9 mouse cellular contexts compared by ENCODE assay signal in genomic region chr2:163685761-163686200, GRCm38 (mm10). TPM values are rescaled to one million over a fixed set of nuclear protein-coding genes. Genes with fewer than 3 reads are reported as not detected.
DNase-seq lines count a peak whose midpoint lies in the region; ATAC-seq and TF ChIP-seq lines count a peak whose summit lies in the region.
"Had no signal": no experiment of that assay in that cellular context is flagged by ENCODE, and none has a peak within 500 bp of the region (broad histone marks: within the 10 kb centered on the region; RNA-seq: fewer than 3 reads in every experiment).

No protein-coding gene starts in this region.

- no peak for DNase-seq in limb, embryonic 10.5 days (ENCODE audit: low spot score)
- DNase-seq in cerebellum, adult 9-10 months = peak; percentile 86
- DNase-seq in layer of hippocampus, adult 8-10 months (ENCODE audit: low spot score in 2 of 2) = peak; percentile 52 to 77
- DNase-seq in lung, postnatal 0 days (ENCODE audit: low spot score) = peak; percentile 87
- DNase-seq in MN1 (ENCODE audit: low spot score) = no peak
- no peak for DNase-seq in B cell, adult 2 months

- no peaks in the 10 kb centered on the region for H3K36me3 ChIP-seq in limb, embryonic 12.5 days
- H3K36me3 ChIP-seq in limb, embryonic 10.5 days = no peaks in the 10 kb centered on the region
- no peaks in the 10 kb centered on the region for H3K36me3 ChIP-seq in heart, embryonic 14.5 days (ENCODE audit: control insufficient read depth, insufficient read depth, low read length)
- H3K36me3 ChIP-seq in lung, postnatal 0 days (ENCODE audit: insufficient read depth, low read length) = no peaks in the 10 kb centered on the region

- 0 out of 2 replicates have a peak overlapping the region, but pooled peaks have one; percentile 1 for H3K9ac ChIP-seq in limb, embryonic 12.5 days (replicated peaks)
- peak overlapping the region; percentile 69 for H3K9ac ChIP-seq in heart, embryonic 14.5 days (ENCODE audit: low read length)
- H3K9ac ChIP-seq in lung, postnatal 0 days (replicated peaks; ENCODE audit: low read depth) = no peak overlapping the region

- 60% methylated on average over 6 of the region's 6 CpGs for WGBS in limb, embryonic 12.5 days
- WGBS in limb, embryonic 10.5 days = 74% methylated on average over 6 of the region's 6 CpGs
- 8% methylated on average over 6 of the region's 6 CpGs for WGBS in heart, embryonic 14.5 days
- WGBS in lung, postnatal 0 days = 15% methylated on average over 6 of the region's 6 CpGs

- no peaks in the 10 kb centered on the region for H3K27me3 ChIP-seq in limb, embryonic 12.5 days
- no peaks in the 10 kb centered on the region for H3K27me3 ChIP-seq in limb, embryonic 10.5 days (ENCODE audit: low read depth, poor library complexity, severe bottlenecking)
- no peaks in the 10 kb centered on the region for H3K27me3 ChIP-seq in heart, embryonic 14.5 days (ENCODE audit: control insufficient read depth, insufficient read depth, low read length)
- H3K27me3 ChIP-seq in lung, postnatal 0 days (replicated peaks; ENCODE audit: insufficient read depth, low read length) = no peaks in the 10 kb centered on the region

- no peak overlapping the region; the same call in 1 of the 2 replicates for H3K27ac ChIP-seq in limb, embryonic 12.5 days
- no peak overlapping the region for H3K27ac ChIP-seq in limb, embryonic 10.5 days
- H3K27ac ChIP-seq in heart, embryonic 14.5 days (replicated peaks in 1 of 2; ENCODE audit: control insufficient read depth in 1 of 2, insufficient read depth in 1 of 2, low read depth in 2 of 2, low read length in 2 of 2) = peak overlapping the region; percentile 96 to 99
- H3K27ac ChIP-seq in lung, postnatal 0 days (ENCODE audit: low read length) = peak overlapping the region; percentile 84
- H3K27ac ChIP-seq: macrophage had no signal

- peak; percentile 62 for TF ChIP-seq EP300 in lung, postnatal 0 days (IDR thresholded peaks at IDR 0.05)

- H3K9me3 ChIP-seq in limb, embryonic 12.5 days = no peaks in the 10 kb centered on the region
- H3K9me3 ChIP-seq in limb, embryonic 10.5 days (replicated peaks) = no peaks in the 10 kb centered on the region
- H3K9me3 ChIP-seq in heart, embryonic 14.5 days (ENCODE audit: control insufficient read depth, low read length) = peaks cover 3% of the 10 kb centered on the region; the same call in 1 of the 2 replicates
- no peaks in the 10 kb centered on the region for H3K9me3 ChIP-seq in lung, postnatal 0 days (ENCODE audit: low read length)

- TF ChIP-seq CTCF in lung, postnatal 0 days (IDR thresholded peaks at IDR 0.05) = peak; percentile 16; the same call in 1 of the 2 replicates

- peaks cover 16% of the 10 kb centered on the region; the same call in 1 of the 2 replicates for H3K4me1 ChIP-seq in limb, embryonic 12.5 days (replicated peaks)
- peaks cover 8% of the 10 kb centered on the region for H3K4me1 ChIP-seq in limb, embryonic 10.5 days
- H3K4me1 ChIP-seq in heart, embryonic 14.5 days (ENCODE audit: control insufficient read depth in 2 of 2, insufficient read depth in 2 of 2, low read length in 2 of 2) = peaks cover 47 to 88% of the 10 kb centered on the region in 2 experiments
- H3K4me1 ChIP-seq in lung, postnatal 0 days (ENCODE audit: insufficient read depth, low read depth, low read length) = peaks cover 18% of the 10 kb centered on the region; the same call in 1 of the 2 replicates

- no peak overlapping the region for H3K4me2 ChIP-seq in limb, embryonic 12.5 days
- H3K4me2 ChIP-seq in heart, embryonic 14.5 days (ENCODE audit: low read length) = peak overlapping the region; percentile 50
- 0 out of 2 replicates have a peak overlapping the region, but pooled peaks have one; percentile 5 for H3K4me2 ChIP-seq in lung, postnatal 0 days (replicated peaks; ENCODE audit: low read depth, low read length)

- no peak for ATAC-seq in limb, embryonic 12.5 days (ENCODE audit: insufficient number of reproducible peaks, insufficient read depth, low FRiP score, low TSS enrichment, low read depth)
- peak; percentile 83 for ATAC-seq in heart, embryonic 14.5 days (ENCODE audit: insufficient number of reproducible peaks, insufficient read depth, low FRiP score, low read depth)
- peak; percentile 84 for ATAC-seq in lung, postnatal 0 days

- H3K4me3 ChIP-seq in limb, embryonic 12.5 days (replicated peaks) = no peak overlapping the region
- no peak overlapping the region for H3K4me3 ChIP-seq in limb, embryonic 10.5 days
- H3K4me3 ChIP-seq in heart, embryonic 14.5 days (ENCODE audit: control insufficient read depth in 1 of 2, insufficient read depth in 1 of 2, low read depth in 1 of 2, low read length in 2 of 2) = 0 out of 4 replicates have a peak overlapping the region, but pooled peaks of 1 of the 2 experiments have one; percentile 1
- H3K4me3 ChIP-seq in lung, postnatal 0 days (ENCODE audit: low read depth, low read length) = no peak overlapping the region

RNA-seq across cellular contexts. Expression of gene Pkig, which starts 27.6 kb away (rescaled TPM):
- 133 and 135 TPM in 2 replicates for polyA plus RNA-seq in limb, embryonic 12.5 days (2016; fragmentation: Nextera tagmentation; extraction: Ambion mirVana)
- polyA plus RNA-seq in limb, embryonic 10.5 days (2016; fragmentation: Nextera tagmentation; extraction: Ambion mirVana) = 191 and 204 TPM in 2 replicates
- polyA plus RNA-seq in heart, embryonic 14.5 days (2014; fragmentation: Nextera tagmentation; extraction: Ambion mirVana) = 324 and 359 TPM in 2 replicates
- total RNA-seq in layer of hippocampus, adult 8-10 months (2022) = 10 to 100 TPM; 67.0 to 98.4 (median 83.6) TPM
- 95.2 and 106 TPM in 2 replicates for polyA plus RNA-seq in lung, postnatal 0 days (2015; fragmentation: Nextera tagmentation; extraction: Ambion mirVana)

RNA-seq across cellular contexts. Expression of gene Serinc3, which starts 40.9 kb away (rescaled TPM):
- 25.4 and 29.0 TPM in 2 replicates for polyA plus RNA-seq in limb, embryonic 12.5 days (2016; fragmentation: Nextera tagmentation; extraction: Ambion mirVana)
- 17.3 and 20.4 TPM in 2 replicates for polyA plus RNA-seq in limb, embryonic 10.5 days (2016; fragmentation: Nextera tagmentation; extraction: Ambion mirVana)
- polyA plus RNA-seq in heart, embryonic 14.5 days (2014; fragmentation: Nextera tagmentation; extraction: Ambion mirVana) = 76.5 and 79.0 TPM in 2 replicates
- 100 to 1,000 TPM; 201 to 242 (median 213) TPM for total RNA-seq in layer of hippocampus, adult 8-10 months (2022)
- polyA plus RNA-seq in lung, postnatal 0 days (2015; fragmentation: Nextera tagmentation; extraction: Ambion mirVana) = 96.7 and 106 TPM in 2 replicates

Comparison
In these comparisons a context has a peak if more than half of its experiments do, and no peak if none do; other contexts are left out.
1. H3K27ac ChIP-seq: peak in heart, embryonic 14.5 days (2 of 2) and lung, postnatal 0 days (single experiment); none in limb, embryonic 12.5 days (single experiment) and limb, embryonic 10.5 days (single experiment).
2. DNase-seq: peak in cerebellum, adult 9-10 months (single experiment), layer of hippocampus, adult 8-10 months (2 of 2) and lung, postnatal 0 days (single experiment); none in limb, embryonic 10.5 days (single experiment), MN1 (single experiment) and B cell, adult 2 months (0 of 2).